Mouse (Mus musculus) MEL (cell line): ENCODE data around the gene Amh.

Experiments used
- BHLHE40 ChIP-seq: IDR thresholded peaks from 2 replicates; pipeline ENCODE4 v1.6.1; 2012; ENCODE audit warnings: low read depth, mild to moderate bottlenecking, inconsistent platforms, low read length, improper control_type of control experiment, borderline replicate concordance
- CHD1 ChIP-seq: IDR thresholded peaks from 2 replicates; pipeline ENCODE4 v1.6.1; 2012; ENCODE audit warnings: low read depth, mild to moderate bottlenecking, inconsistent platforms, low read length, improper control_type of control experiment
- EP300 ChIP-seq, 2 experiments: IDR thresholded peaks; 2 replicates each; pipeline ENCODE4 v1.6.1; 2011; ENCODE audit warnings: improper control_type of control experiment in 2 of 2, low read length in 2 of 2, low read depth in 1 of 2, mild to moderate bottlenecking in 1 of 2
- GABPA ChIP-seq: IDR thresholded peaks from 2 replicates; pipeline ENCODE4 v1.6.1; 2012; ENCODE audit warnings: low read depth, mild to moderate bottlenecking, inconsistent platforms, low read length, improper control_type of control experiment, moderate library complexity
- MAX ChIP-seq: IDR thresholded peaks from 2 replicates; pipeline ENCODE4 v1.6.1; 2011; ENCODE audit warnings: low read length, improper control_type of control experiment
- MYB ChIP-seq: IDR thresholded peaks from 2 replicates; pipeline ENCODE4 v1.6.1; 2011; ENCODE audit warnings: mild to moderate bottlenecking, low read depth, low read length, improper control_type of control experiment
- POLR2A ChIP-seq, 2 experiments: IDR thresholded peaks; 2 replicates each; pipeline ENCODE4 v1.6.1; 2011 to 2012; ENCODE audit warnings: low read length in 2 of 2, mild to moderate bottlenecking in 2 of 2, control low read depth in 1 of 2, improper control_type of control experiment in 1 of 2, low read depth in 1 of 2, moderate library complexity in 1 of 2; ENCODE audit not compliant: control insufficient read depth in 1 of 2, insufficient read depth in 1 of 2, poor library complexity in 1 of 2
- POLR2AphosphoS2 ChIP-seq: IDR thresholded peaks from 2 replicates; pipeline ENCODE4 v1.6.1; 2011; ENCODE audit warnings: low read length, improper control_type of control experiment
- RCOR1 ChIP-seq: IDR thresholded peaks from 2 replicates; pipeline ENCODE4 v1.6.1; 2012; ENCODE audit warnings: low read depth, mild to moderate bottlenecking, inconsistent platforms, low read length, improper control_type of control experiment
- TCF12 ChIP-seq: IDR thresholded peaks from 2 replicates; pipeline ENCODE4 v1.6.1; 2014; ENCODE audit warnings: low read depth, mild to moderate bottlenecking, inconsistent platforms, low read length, improper control_type of control experiment, moderate library complexity
- UBTF ChIP-seq: IDR thresholded peaks from 2 replicates; pipeline ENCODE4 v1.6.1; 2012; ENCODE audit warnings: low read depth, mild to moderate bottlenecking, inconsistent platforms, low read length, improper control_type of control experiment, moderate library complexity, borderline replicate concordance; ENCODE audit not compliant: insufficient read depth

DNA sequence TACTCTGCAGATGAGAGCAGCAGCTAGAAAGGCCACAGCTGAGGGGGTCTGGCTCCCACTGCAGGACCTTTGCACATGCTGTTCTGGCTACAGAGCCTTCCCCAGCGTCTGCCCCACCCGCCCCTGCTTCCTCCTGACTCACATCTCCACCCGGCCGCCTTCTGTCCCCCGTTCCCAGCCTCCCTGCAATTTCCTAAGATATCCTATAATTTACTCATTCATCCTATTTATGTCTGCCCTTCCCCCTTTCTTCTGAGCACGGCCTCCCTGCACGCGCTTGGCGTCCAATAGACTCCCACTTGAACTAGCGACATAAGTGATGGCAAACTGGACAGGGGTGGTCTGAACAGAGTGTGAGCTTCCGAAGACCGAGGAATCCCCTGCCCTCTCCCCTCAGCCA, 40.7 kb downstream of the Amh start:
- no peak for TF ChIP-seq BHLHE40
- TF ChIP-seq POLR2A (IDR thresholded peaks at IDR 0.05; ENCODE audit: control insufficient read depth in 1 of 2, insufficient read depth in 1 of 2, low read depth in 1 of 2, low read length in 2 of 2, poor library complexity in 1 of 2), result no peak
- TF ChIP-seq MAX, result no peak
- no peak for TF ChIP-seq POLR2AphosphoS2
- no peak for TF ChIP-seq TCF12
- no peak for TF ChIP-seq RCOR1
- no peak for TF ChIP-seq MYB
- TF ChIP-seq CHD1, result no peak
- TF ChIP-seq GABPA, result no peak
- TF ChIP-seq UBTF, result no peak
- TF ChIP-seq EP300 (IDR thresholded peaks at IDR 0.05; ENCODE audit: low read depth in 1 of 2, low read length in 2 of 2), result no peak
